Mouse (Mus musculus) liver, embryonic 13.5 days (tissue): ENCODE measurements around the gene Pfas. TPM values are rescaled to one million over a fixed set of nuclear protein-coding genes. Genes with fewer than 3 reads are reported as not detected.

Source experiments
- ATAC-seq: fragments of 200-750 bp; cut with Nextera tagmentation; 2 replicates; pipeline ENCODE4 v1.8.0; 2017; ENCODE audit warnings: low read depth, mild to moderate bottlenecking, moderate number of reproducible peaks, moderate library complexity
- DNase-seq: peaks from one replicate; pipeline ENCODE4 v3.0.0; 2022
- H3K27ac ChIP-seq: fragments of 300-500 bp; sonication (generic); 2 replicates; pipeline ENCODE4 v1.5.1; 2015; ENCODE audit warnings: moderate library complexity, mild to moderate bottlenecking, inconsistent platforms
- H3K27me3 ChIP-seq: fragments of 300-500 bp; sonication (generic); 2 replicates; pipeline ENCODE4 v1.6.1; 2015; ENCODE audit warnings: mild to moderate bottlenecking, inconsistent platforms
- H3K36me3 ChIP-seq: fragments of 300-500 bp; sonication (generic); 2 replicates; pipeline ENCODE4 v1.6.1; 2015; ENCODE audit warnings: mild to moderate bottlenecking, inconsistent platforms
- H3K4me1 ChIP-seq: fragments of 300-500 bp; sonication (generic); replicated peaks from 2 replicates; pipeline ENCODE4 v1.6.1; 2015; ENCODE audit warnings: inconsistent platforms
- H3K4me2 ChIP-seq: fragments of 300-500 bp; sonication (generic); 2 replicates; pipeline ENCODE4 v1.6.1; 2015; ENCODE audit warnings: inconsistent platforms, mild to moderate bottlenecking, moderate library complexity
- H3K4me3 ChIP-seq: fragments of 300-500 bp; sonication (generic); replicated peaks from 2 replicates; pipeline ENCODE4 v1.5.1; 2015; ENCODE audit warnings: mild to moderate bottlenecking, inconsistent platforms
- H3K9ac ChIP-seq: fragments of 300-500 bp; sonication (generic); 2 replicates; pipeline ENCODE4 v1.6.1; 2015; ENCODE audit warnings: mild to moderate bottlenecking, inconsistent platforms
- H3K9me3 ChIP-seq: fragments of 300-500 bp; sonication (generic); replicated peaks from 2 replicates; pipeline ENCODE4 v1.6.1; 2016; ENCODE audit warnings: inconsistent platforms
- WGBS: fragments of 180-500 bp; shearing (Covaris S2); methylation state at CpG from one replicate; pipeline ENCODE4 v1.1.7; 2015; ENCODE audit not compliant: insufficient replicate concordance; 5-methylcytosine and 5-hydroxymethylcytosine counted together
- polyA plus RNA-seq: library from polyadenylated mRNA; unstranded; fragments of >200 nt; fragmentation: Nextera tagmentation; extraction: Ambion mirVana; gene quantifications from 2 replicates; pipeline ENCODE4 v1.2.1, GENCODE M21; 2015

Gene Pfas
- polyA plus RNA-seq = 32.4 and 33.2 TPM in 2 replicates

DNA sequence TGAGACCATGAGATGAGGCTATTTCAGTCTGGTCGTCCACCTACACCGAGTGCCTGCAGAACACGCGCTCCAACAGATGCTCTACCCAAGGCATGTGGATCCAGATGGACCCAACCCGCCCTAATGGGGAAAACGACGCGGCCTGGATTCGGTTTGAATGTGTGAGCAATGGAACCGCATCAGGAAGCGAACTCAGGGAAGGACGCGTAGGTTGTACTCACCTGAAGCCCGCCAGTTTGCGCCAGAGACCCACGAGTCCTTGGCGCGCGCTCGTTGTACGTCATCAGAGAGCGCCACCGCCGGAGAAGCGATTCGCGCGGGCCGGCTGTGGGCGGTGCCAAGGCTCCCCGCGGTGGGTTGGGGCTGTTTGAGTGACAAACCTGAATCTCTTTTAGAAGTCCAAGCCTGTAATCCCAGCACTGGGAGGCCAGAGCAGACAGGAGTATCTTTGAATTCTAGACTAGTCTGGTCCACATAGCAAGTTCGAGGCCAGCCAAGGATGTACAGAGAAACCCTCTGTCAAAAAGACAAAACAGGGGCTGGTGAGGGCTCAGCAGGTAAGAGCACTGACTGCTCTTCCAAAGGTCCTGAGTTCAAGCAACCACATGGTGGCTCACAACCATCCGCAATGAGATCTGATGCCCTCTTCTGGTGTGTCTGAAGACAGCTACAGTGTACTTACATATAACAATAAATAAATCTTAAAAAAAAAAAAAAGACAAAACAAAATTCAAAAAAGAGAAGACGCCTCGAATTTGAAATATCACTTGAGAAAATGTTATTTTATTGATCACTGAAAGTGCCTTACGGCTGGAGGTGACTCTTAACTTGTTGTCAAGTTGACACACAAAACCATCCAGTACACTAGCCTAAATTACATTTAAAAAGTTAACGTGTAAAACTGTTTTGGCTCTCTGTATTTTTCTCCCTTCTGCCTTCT is at the start of gene Pfas:
Pfas (minus strand) TSS at position 279 of the 940 bp plus-strand sequence.
- peak within 1 kb of the TSS; percentile 86 for H3K4me2 ChIP-seq
- DNase-seq (peak; percentile 91), ATAC-seq (peak; percentile 77)
- H3K9ac ChIP-seq = peak within 1 kb of the TSS; percentile 85
- no peaks in the 10 kb centered on the region for H3K27me3 ChIP-seq
- H3K27ac ChIP-seq = peak within 1 kb of the TSS; percentile 89
- peak within 1 kb of the TSS; percentile 86 for H3K4me3 ChIP-seq
- 8% methylated on average over 38 of the region's 38 CpGs for WGBS
- no peaks in the 10 kb centered on the region for H3K9me3 ChIP-seq
- peaks cover 62% of the 10 kb centered on the region for H3K4me1 ChIP-seq
- peaks cover 3% of the 10 kb centered on the region; the same call in 1 of the 2 replicates for H3K36me3 ChIP-seq

DNA sequence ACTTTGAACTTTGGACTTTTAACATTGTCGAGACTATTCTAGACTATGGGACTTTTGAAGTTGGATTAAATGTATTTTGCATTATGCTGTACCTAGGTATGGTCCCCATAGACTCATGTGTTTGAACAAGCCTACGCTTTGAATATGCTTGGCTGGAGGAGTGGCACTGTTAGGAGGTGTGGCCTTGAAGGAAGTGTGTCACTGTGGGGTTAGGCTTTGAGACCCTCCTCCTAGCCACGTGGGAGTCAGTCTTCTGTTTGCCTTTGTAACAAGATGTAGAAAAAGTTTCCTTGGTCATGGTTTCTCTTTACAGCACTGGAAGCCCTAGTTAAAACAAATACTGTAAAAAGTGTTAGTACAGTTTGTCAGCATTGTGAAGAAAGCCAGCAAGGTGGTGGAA is 45.6 kb upstream of the Pfas start:
- Histone ChIP-seq H3K4me3 (no peak overlapping the region), H3K36me3 (peaks cover 51% of the 10 kb centered on the region), H3K27ac (no peak overlapping the region), H3K9ac (no peak overlapping the region), H3K4me1 (peaks cover 42% of the 10 kb centered on the region), H3K4me2 (no peak overlapping the region), H3K9me3 (no peaks in the 10 kb centered on the region), H3K27me3 (no peaks in the 10 kb centered on the region)
- no peak for ATAC-seq
- DNase-seq = no peak
- WGBS = 62% methylated on average over 3 of the region's 3 CpGs

DNA sequence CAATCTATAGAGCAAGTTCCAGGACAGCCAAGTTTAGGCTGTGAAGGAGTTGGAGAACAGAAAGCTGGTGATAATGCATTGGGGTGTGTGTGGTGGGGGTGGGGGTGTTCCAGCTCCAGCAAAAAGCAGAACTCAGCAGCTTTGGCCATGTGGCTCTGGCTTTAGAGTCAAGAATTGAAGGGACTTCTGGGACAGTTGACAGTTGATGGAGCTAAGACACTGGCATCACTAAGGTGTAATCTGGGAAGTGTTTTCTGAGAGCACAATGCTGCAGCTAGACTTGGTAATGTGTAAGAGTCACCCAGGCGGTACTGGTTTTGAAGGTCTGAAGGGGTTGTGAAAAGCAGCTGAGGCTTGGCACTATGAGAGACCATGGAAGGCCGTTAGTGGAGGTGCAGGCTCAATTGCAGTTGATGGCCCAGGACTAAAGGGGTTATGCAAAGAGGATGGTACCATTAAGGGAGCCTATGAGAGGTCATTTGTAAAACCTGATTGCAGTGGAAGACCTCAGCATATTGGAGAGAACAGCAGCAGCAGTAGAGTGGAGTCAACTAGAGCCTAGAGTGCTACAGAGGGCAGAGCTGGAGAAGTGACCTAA is 44.7 kb upstream of the Pfas start:
- Histone ChIP-seq H3K4me2 (no peak overlapping the region), H3K9me3 (no peaks in the 10 kb centered on the region), H3K27me3 (no peaks in the 10 kb centered on the region), H3K4me3 (no peak overlapping the region), H3K9ac (no peak overlapping the region), H3K36me3 (peaks cover 60% of the 10 kb centered on the region), H3K27ac (no peak overlapping the region), H3K4me1 (peaks cover 42% of the 10 kb centered on the region)
- no peak for ATAC-seq
- 88% methylated on average over 2 of the region's 2 CpGs for WGBS
- no peak for DNase-seq

DNA sequence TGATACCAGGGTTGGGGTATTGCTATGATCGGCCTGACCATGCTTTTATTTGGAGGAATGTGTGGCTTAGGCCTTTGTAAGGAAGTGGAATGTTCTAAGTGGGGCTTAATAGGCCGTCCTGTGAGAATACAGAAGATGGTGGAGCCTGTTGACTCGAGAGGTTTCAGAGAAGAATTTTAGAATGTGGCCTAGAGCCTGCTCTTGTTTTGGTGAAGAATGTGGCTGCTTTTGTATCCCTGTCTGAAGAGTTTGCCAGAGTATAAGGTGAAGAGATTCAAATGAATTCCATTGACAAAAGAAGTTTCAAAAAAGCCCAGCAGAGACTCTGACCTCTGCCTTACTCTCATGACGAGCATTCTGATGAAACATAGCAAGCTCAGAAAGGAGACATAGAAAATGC is 43.5 kb upstream of the Pfas start:
- no peak overlapping the region for H3K4me2 ChIP-seq
- H3K27ac ChIP-seq = no peak overlapping the region
- no peak overlapping the region for H3K4me3 ChIP-seq
- DNase-seq (no peak), ATAC-seq (no peak)
- H3K9ac ChIP-seq = no peak overlapping the region
- peaks cover 68% of the 10 kb centered on the region for H3K36me3 ChIP-seq
- WGBS = 77% methylated on average over 4 of the region's 4 CpGs
- H3K27me3 ChIP-seq = no peaks in the 10 kb centered on the region
- H3K4me1 ChIP-seq = peaks cover 50% of the 10 kb centered on the region
- H3K9me3 ChIP-seq = no peaks in the 10 kb centered on the region

DNA sequence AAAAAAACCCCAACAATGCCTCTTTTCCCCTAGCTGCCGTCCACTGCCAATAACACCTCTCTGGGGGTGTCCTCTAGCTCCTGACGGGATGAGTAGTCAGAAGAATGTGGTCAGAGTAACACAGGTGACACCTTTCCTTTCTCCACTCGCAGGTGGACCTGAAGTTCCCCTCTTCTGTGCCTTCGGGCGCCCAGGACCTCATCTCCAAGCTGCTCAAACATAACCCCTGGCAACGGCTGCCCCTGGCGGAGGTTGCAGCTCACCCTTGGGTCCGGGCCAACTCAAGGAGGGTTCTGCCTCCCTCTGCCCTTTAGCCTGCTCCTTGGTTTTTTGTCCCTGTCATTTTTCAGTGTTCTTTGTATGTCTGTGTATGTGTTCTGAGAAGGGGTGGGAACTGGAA is 42.5 kb upstream of the Pfas start:
- DNase-seq = no peak
- H3K27ac ChIP-seq = no peak overlapping the region

DNA sequence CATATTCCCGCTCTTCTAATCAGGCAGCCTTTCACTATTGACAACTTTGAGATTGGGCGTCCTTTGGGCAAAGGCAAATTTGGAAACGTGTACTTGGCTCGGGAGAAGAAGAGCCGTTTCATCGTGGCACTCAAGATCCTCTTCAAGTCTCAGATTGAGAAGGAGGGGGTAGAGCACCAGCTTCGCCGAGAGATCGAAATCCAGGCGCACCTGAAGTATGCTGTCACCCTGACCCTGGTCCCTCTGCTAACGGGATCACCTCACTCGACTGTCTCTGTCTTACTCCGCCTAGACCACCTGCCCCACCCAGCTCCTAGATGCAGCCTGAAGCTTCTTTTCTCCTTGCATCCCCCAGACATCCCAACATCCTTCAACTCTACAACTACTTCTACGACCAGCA is 39.9 kb upstream of the Pfas start:
- H3K4me2 ChIP-seq = peak overlapping the region; percentile 80
- peak overlapping the region; percentile 90 for H3K4me3 ChIP-seq
- H3K4me1 ChIP-seq = peaks cover 65% of the 10 kb centered on the region

More for the DNA sequence above, 42.5 kb upstream of the Pfas start:
- H3K4me3 ChIP-seq = peak overlapping the region; percentile 6; the same call in 1 of the 2 replicates
- ATAC-seq = no peak
- 90% methylated on average over 8 of the region's 8 CpGs for WGBS
- no peak overlapping the region for H3K9ac ChIP-seq
- no peaks in the 10 kb centered on the region for H3K27me3 ChIP-seq
- H3K4me1 ChIP-seq = peaks cover 54% of the 10 kb centered on the region
- H3K9me3 ChIP-seq = no peaks in the 10 kb centered on the region
- H3K36me3 ChIP-seq = peaks cover 68% of the 10 kb centered on the region
- H3K4me2 ChIP-seq = no peak overlapping the region

DNA sequence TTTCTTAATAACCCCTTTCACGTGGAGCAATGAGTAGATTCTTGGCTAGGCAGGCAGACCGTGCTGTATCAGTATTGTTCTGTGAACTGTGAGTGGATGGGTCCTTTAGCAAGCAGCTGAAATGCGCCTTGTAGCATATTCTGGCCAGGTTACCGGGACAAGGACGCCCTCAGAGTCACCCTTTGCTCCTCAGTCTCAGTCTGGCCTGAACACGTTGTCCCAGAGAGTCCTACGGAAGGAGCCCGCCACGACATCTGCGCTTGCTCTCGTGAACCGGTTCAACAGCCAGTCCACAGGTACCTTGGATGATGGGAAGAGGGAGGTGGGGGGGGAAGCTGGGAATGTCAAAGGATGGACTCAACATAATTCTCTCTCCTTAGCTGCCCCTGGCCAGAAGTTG is 39.3 kb upstream of the Pfas start:
- 90% methylated on average over 12 of the region's 12 CpGs for WGBS
- H3K36me3 ChIP-seq = peaks cover 54% of the 10 kb centered on the region

More for the DNA sequence above, 39.9 kb upstream of the Pfas start:
- H3K36me3 ChIP-seq = peaks cover 56% of the 10 kb centered on the region
- no peak overlapping the region for H3K27ac ChIP-seq
- no peaks in the 10 kb centered on the region for H3K9me3 ChIP-seq
- 86% methylated on average over 14 of the region's 14 CpGs for WGBS
- no peaks in the 10 kb centered on the region for H3K27me3 ChIP-seq
- no peak for ATAC-seq
- no peak overlapping the region for H3K9ac ChIP-seq
- DNase-seq = no peak

DNA sequence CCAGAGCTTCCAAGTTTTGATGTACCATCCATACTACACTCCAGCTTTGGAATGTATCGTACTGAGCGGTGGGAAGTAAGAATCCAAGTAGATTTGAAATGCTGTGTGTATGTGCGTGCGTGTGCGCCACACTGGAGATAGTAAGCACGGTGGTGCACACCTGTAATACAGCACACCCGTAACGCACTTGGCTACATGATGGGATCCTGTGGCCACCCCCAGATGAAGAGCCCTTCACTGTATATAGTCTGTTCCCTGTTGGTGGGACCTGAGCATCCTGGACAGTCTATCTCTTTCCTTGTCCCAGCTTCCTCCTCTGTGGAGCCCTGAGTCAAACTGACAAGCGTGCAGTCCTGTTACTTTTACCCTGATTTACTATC is 38.1 kb upstream of the Pfas start:
- Histone ChIP-seq H3K27ac (peak overlapping the region; percentile 95), H3K4me3 (peak overlapping the region; percentile 90), H3K36me3 (peaks cover 42% of the 10 kb centered on the region), H3K9ac (peak overlapping the region; percentile 96), H3K4me1 (peaks cover 60% of the 10 kb centered on the region), H3K9me3 (no peaks in the 10 kb centered on the region), H3K27me3 (no peaks in the 10 kb centered on the region), H3K4me2 (peak overlapping the region; percentile 80)
- 9% methylated on average over 9 of the region's 9 CpGs for WGBS
- DNase-seq (no peak), ATAC-seq (no peak)

More for the DNA sequence above, 39.3 kb upstream of the Pfas start:
- H3K4me3 ChIP-seq = peak overlapping the region; percentile 90
- ATAC-seq = no peak
- H3K9ac ChIP-seq = peak overlapping the region; percentile 96
- H3K27me3 ChIP-seq = no peaks in the 10 kb centered on the region
- peak overlapping the region; percentile 80 for H3K4me2 ChIP-seq
- DNase-seq = no peak
- peak overlapping the region; percentile 41; the same call in 1 of the 2 replicates for H3K27ac ChIP-seq
- H3K4me1 ChIP-seq = peaks cover 60% of the 10 kb centered on the region
- no peaks in the 10 kb centered on the region for H3K9me3 ChIP-seq

DNA sequence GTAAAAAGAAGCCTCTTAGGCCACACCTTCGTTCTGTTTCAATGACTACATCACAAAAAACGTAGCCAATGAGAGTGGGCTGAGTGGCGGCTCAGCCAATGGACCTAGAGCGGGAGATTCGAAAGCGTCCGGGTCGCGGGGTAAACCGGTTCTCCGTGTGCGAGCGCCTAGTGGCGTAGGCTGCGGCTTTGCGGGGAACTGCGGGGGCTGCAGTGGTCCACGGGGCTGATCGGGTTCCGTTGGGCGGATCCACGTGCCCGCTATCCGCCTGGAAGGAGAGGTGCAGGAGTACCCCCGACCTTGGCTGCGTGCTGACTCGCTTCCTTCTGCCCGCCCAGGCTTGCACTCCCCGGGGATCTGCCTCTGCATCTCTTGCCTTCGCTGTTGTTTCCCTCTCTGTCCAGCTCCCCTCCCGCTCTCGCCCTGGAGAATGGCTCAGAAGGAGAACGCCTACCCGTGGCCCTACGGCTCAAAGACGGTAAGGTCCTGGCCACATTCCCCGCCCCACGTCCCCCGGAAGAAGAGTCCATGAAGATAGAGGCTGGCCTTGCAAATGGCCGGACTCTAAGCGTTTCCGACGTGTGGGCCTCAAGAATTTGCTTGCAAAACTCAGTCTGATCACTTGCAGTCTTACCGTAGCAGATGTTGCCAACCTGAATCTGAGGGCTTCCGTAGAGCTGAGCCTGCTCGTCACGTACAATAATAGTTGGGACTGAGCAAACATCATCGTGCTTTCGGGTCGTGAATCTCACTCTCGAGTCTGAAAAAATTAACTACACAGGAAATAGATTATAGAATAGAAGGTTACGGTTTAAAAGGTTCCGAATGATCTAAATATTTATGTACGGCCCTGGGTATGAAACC is 37.5 kb upstream of the Pfas start, which contains the start of gene Aurkb:
Aurkb (plus strand) TSS at position 117 of the 864 bp plus-strand sequence.
- H3K27ac ChIP-seq = peak within 1 kb of the TSS; percentile 95
- peak within 1 kb of the TSS; percentile 96 for H3K9ac ChIP-seq
- peak within 1 kb of the TSS; percentile 90 for H3K4me3 ChIP-seq
- WGBS = under 1% methylated on average over 54 of the region's 54 CpGs
- DNase-seq (peak; percentile 84), ATAC-seq (peak; percentile 85)
- H3K36me3 ChIP-seq = peaks cover 36% of the 10 kb centered on the region
- H3K27me3 ChIP-seq = no peaks in the 10 kb centered on the region
- peaks cover 58% of the 10 kb centered on the region for H3K4me1 ChIP-seq
- H3K9me3 ChIP-seq = no peaks in the 10 kb centered on the region
- peak within 1 kb of the TSS; percentile 80 for H3K4me2 ChIP-seq

DNA sequence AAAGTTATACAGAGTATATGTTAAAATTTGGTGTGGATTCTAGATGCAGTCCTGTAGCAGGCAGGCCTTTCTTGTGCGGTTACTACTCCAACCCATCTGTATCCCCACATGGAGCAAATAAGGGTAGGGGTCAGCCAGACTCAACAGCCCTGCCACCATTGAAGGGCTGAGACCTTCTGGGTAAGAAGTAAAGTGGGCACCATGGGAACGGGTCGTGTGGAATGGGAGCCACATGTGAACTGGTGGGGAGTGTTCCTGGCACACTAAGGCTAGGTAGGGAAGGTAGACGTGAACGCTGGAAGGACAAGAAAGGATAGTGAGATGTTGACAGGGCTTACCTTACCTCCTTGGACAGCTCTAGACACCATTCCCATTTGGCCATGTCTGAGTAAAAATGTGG is 29.9 kb upstream of the Pfas start:
- H3K9ac ChIP-seq = 0 out of 2 replicates have a peak overlapping the region, but pooled peaks have one; percentile 78
- WGBS = 64% methylated on average over 5 of the region's 5 CpGs
- H3K27me3 ChIP-seq = no peaks in the 10 kb centered on the region
- peak overlapping the region; percentile 74; the same call in 1 of the 2 replicates for H3K4me3 ChIP-seq
- H3K9me3 ChIP-seq = no peaks in the 10 kb centered on the region
- H3K36me3 ChIP-seq = peaks cover 24% of the 10 kb centered on the region
- peak overlapping the region; percentile 91 for H3K4me2 ChIP-seq
- peaks cover 39% of the 10 kb centered on the region for H3K4me1 ChIP-seq
- no peak overlapping the region for H3K27ac ChIP-seq
- no peak for DNase-seq
- ATAC-seq = no peak
